Mouse (Mus musculus) megakaryocyte progenitor cell, adult 5-6 weeks (primary cell): Measurements from ENCODE around the gene Ly75. TPM values are rescaled to one million over a fixed set of nuclear protein-coding genes. Genes with fewer than 3 reads are reported as not detected.

Source experiments
- ATAC-seq: replicated peaks from 2 replicates; pipeline ENCODE4 v1.8.0; 2016; ENCODE audit warnings: mild to moderate bottlenecking, moderate TSS enrichment, inconsistent platforms; ENCODE audit not compliant: poor library complexity
- total RNA-seq, 2 experiments: library from RNA; stranded (forward) in 1 of 2; stranded (reverse) in 1 of 2; fragments of 157-497, 149-512 nt in 1 of 2; fragments of 200-1000 nt in 1 of 2; gene quantifications; 2 replicates each; pipeline versions ENCODE4 v1.2.3 to v1.2.4; 2015 to 2017

Gene Ly75
- total RNA-seq, 2 experiments from 2014 or later: 3.4 to 4.5 TPM

GRCm38 (mm10) chr2:60327581-60327980 is 55.5 kb downstream of the Ly75 start:
- ATAC-seq: no peak

- ATAC-seq: no peak
Measured at GRCm38 (mm10) chr2:60326948-60327347, 56.2 kb downstream of the Ly75 start.

- peak; percentile 88 for ATAC-seq
Measured at GRCm38 (mm10) chr2:60323411-60323810, 59.7 kb downstream of the Ly75 start.

- ATAC-seq: no peak
Measured at GRCm38 (mm10) chr2:60322031-60322726, 60.9 kb downstream of the Ly75 start.

- ATAC-seq: no peak
Measured at GRCm38 (mm10) chr2:60303796-60304195, 79.3 kb downstream of the Ly75 start.

GRCm38 (mm10) chr2:60299323-60299722 is 83.8 kb downstream of the Ly75 start:
- no peak for ATAC-seq

GRCm38 (mm10) chr2:60298266-60298665 is 84.8 kb downstream of the Ly75 start:
- peak; percentile 100 for ATAC-seq

- ATAC-seq: no peak
Measured at GRCm38 (mm10) chr2:60291381-60291780, 91.7 kb downstream of the Ly75 start.

- ATAC-seq: no peak
Measured at GRCm38 (mm10) chr2:60289451-60289850, 93.7 kb downstream of the Ly75 start.

- peak; percentile 73 for ATAC-seq
Measured at GRCm38 (mm10) chr2:60288606-60289005, 94.5 kb downstream of the Ly75 start.

- no peak for ATAC-seq
Measured at GRCm38 (mm10) chr2:60285107-60285617, 97.9 kb downstream of the Ly75 start.

- no peak for ATAC-seq
Measured at GRCm38 (mm10) chr2:60284467-60284821, 98.7 kb downstream of the Ly75 start, which contains the start of gene Cd302. Gene Cd302, minus strand, starts transcription at chr2:60284488.

GRCm38 (mm10) chr2:60283751-60284466 is 99.2 kb downstream of the Ly75 start:
- peak; percentile 66 for ATAC-seq

- ATAC-seq: no peak
Measured at GRCm38 (mm10) chr2:60283208-60283750, 99.8 kb downstream of the Ly75 start.

GRCm38 (mm10) chr2:60282625-60283024 is 100.5 kb downstream of the Ly75 start:
- no peak for ATAC-seq

GRCm38 (mm10) chr2:60278627-60279026 is 104.5 kb downstream of the Ly75 start:
- peak; percentile 79 for ATAC-seq

GRCm38 (mm10) chr2:60269856-60270479 is 113.1 kb downstream of the Ly75 start:
- ATAC-seq: no peak

GRCm38 (mm10) chr2:60267567-60267966 is 115.5 kb downstream of the Ly75 start:
- no peak for ATAC-seq

- ATAC-seq: no peak
Measured at GRCm38 (mm10) chr2:60260621-60261350, 122.3 kb downstream of the Ly75 start.

- no peak for ATAC-seq
Measured at GRCm38 (mm10) chr2:60259186-60259585, 123.9 kb downstream of the Ly75 start.

GRCm38 (mm10) chr2:60256751-60257150 is 126.4 kb downstream of the Ly75 start:
- ATAC-seq: no peak
